Mouse (Mus musculus) limb, embryonic 12.5 days (tissue): ENCODE results near the gene Vmn1r79. TPM values are rescaled to one million over a fixed set of nuclear protein-coding genes. Genes with fewer than 3 reads are reported as not detected.
"Not testable (repeated sequence)": the region's sequence is repeated elsewhere in the genome, so short reads cannot be mapped to it uniquely, and the experiment has no call there.

ENCODE experiments used
- ATAC-seq: fragments of 200-750 bp; cut with Nextera tagmentation; 2 replicates; pipeline ENCODE4 v1.8.0; 2017; ENCODE audit warnings: low read depth, moderate TSS enrichment; ENCODE audit not compliant: insufficient number of reproducible peaks, insufficient read depth, low FRiP score, low TSS enrichment
- H3K27ac ChIP-seq: fragments of 300-500 bp; sonication (generic); 2 replicates; pipeline ENCODE4 v1.5.1; 2016; ENCODE audit warnings: mild to moderate bottlenecking, moderate library complexity
- H3K27me3 ChIP-seq: fragments of 300-500 bp; sonication (generic); 2 replicates; pipeline ENCODE4 v1.6.1; 2016; ENCODE audit warnings: mild to moderate bottlenecking, moderate library complexity
- H3K36me3 ChIP-seq: fragments of 300-500 bp; sonication (generic); 2 replicates; pipeline ENCODE4 v1.6.1; 2016; ENCODE audit warnings: mild to moderate bottlenecking, moderate library complexity
- H3K4me1 ChIP-seq: fragments of 300-500 bp; sonication (generic); replicated peaks from 2 replicates; pipeline ENCODE4 v1.6.1; 2016
- H3K4me2 ChIP-seq: fragments of 300-500 bp; sonication (generic); 2 replicates; pipeline ENCODE4 v1.6.1; 2016; ENCODE audit warnings: mild to moderate bottlenecking, moderate library complexity
- H3K4me3 ChIP-seq: fragments of 300-500 bp; sonication (generic); replicated peaks from 2 replicates; pipeline ENCODE4 v1.5.1; 2016; ENCODE audit warnings: mild to moderate bottlenecking
- H3K9ac ChIP-seq: fragments of 300-500 bp; sonication (generic); replicated peaks from 2 replicates; pipeline ENCODE4 v1.6.1; 2016; ENCODE audit warnings: mild to moderate bottlenecking, moderate library complexity
- H3K9me3 ChIP-seq: fragments of 300-500 bp; sonication (generic); 2 replicates; pipeline ENCODE4 v1.6.1; 2016; ENCODE audit warnings: mild to moderate bottlenecking, moderate library complexity
- WGBS: fragments of 180-500 bp; shearing (Covaris S2); methylation state at CpG from one replicate; pipeline ENCODE4 v1.1.7; 2016; 5-methylcytosine and 5-hydroxymethylcytosine counted together
- polyA plus RNA-seq: library from polyadenylated mRNA; unstranded; fragments of >200 nt; fragmentation: Nextera tagmentation; extraction: Ambion mirVana; gene quantifications from 2 replicates; pipeline ENCODE4 v1.2.1, GENCODE M21; 2016

Gene Vmn1r79
- polyA plus RNA-seq, result not detected in 2 replicates

DNA sequence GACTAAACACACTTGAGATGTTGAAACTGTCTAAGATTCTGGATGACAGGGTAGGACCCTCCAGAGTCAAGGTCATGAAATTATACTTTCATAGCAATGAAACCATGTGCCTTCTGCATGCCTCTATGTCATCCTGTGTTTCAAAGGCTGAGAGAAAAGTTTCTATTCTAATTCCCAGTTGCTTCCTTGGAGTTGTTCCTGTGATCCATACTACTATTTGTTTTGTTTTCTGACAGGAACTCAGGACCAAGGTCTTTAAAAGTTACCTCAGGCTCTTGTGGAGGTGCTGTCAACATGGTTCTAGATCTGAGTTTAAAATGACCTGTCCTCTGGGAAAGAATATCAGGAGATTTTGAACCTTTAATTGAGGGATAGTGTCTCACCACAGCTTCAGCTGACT is at the start of gene Vmn1r79:
Gene Vmn1r79, plus strand, starts transcription at position 301 of the 400 bp plus-strand sequence.
- not testable (repeated sequence) for H3K9me3 ChIP-seq, H3K27me3 ChIP-seq, H3K27ac ChIP-seq, ATAC-seq, H3K4me2 ChIP-seq, H3K4me3 ChIP-seq, H3K4me1 ChIP-seq, H3K9ac ChIP-seq, H3K36me3 ChIP-seq

DNA sequence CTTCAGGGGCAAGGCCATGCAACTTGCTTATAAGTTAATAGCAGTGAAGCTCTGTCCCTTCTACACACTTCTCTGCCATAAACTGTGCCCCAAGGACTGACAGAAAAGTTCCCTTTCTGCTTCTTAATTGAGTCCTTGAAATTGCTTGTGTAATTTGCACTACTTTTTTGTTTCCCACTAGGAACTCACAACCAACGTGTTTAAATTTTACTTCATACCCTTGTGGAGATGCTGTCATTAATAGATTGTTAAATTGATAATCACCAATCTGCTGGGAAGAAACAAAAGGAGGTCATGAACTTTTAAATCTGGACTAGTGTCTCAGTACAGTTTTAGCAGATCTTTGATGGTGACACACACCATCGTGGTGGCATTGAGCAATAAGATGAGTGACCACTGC is 21.1 kb upstream of the Vmn1r79 start, which contains the start of gene Vmn1r78:
Gene Vmn1r78, plus strand, starts transcription at position 301 of the 400 bp plus-strand sequence.
- Histone ChIP-seq H3K27me3 (no peaks in the 10 kb centered on the region), H3K4me2 (no peak within 1 kb of the TSS), H3K36me3 (no peaks in the 10 kb centered on the region), H3K4me3 (no peak within 1 kb of the TSS), H3K9ac (no peak within 1 kb of the TSS), H3K27ac (no peak within 1 kb of the TSS), H3K4me1 (no peaks in the 10 kb centered on the region), H3K9me3 (peaks cover 15% of the 10 kb centered on the region; the same call in 1 of the 2 replicates)
- ATAC-seq, result no peak
- WGBS, result 57% methylated on average over 2 of the region's 2 CpGs

DNA sequence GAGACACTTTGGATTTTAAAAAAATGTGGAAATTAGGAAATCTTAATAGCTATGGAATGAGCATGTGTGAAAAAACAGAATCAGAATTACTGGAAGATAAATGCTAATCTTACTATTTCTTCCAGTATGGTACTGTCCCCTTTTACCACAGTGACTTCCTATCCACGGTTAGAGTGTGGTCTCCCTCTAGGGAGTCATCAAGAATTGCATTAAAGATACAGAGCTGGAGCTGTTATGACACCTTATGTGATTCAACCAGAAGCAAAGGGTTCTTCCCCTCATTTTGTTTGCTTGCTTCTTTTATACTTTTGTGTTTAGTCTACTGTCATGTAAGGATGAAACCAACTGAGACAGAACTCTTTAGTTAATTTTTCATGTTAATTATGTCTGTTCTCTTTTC is 14.6 kb upstream of the Vmn1r79 start:
- not testable (repeated sequence) for ATAC-seq, H3K4me2 ChIP-seq, H3K4me3 ChIP-seq, H3K4me1 ChIP-seq, H3K36me3 ChIP-seq, H3K9me3 ChIP-seq, H3K27me3 ChIP-seq, H3K9ac ChIP-seq, H3K27ac ChIP-seq
- WGBS, result 44% methylated on average over 1 of the region's 1 CpGs

DNA sequence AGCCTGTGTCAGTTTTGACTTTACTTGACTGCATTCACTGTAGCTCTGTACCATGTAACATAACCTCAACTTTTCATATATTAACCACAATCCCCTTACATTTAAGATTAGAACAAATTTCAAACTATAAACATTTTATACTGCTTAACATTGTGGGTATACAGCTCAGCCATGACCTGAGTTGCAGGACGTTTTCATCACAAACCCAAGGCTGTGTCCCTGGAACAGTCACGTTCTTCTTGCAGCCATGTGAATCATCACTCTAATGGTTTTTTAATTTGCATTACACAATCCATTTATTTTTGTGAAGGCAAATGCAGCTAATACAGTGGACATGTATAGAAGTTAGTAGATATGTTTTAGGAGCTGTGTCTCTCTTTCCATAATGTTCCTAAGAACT is 1.8 kb downstream of the Vmn1r79 start:
- WGBS, result 57% methylated on average over 2 of the region's 2 CpGs
- not testable (repeated sequence) for H3K4me2 ChIP-seq

DNA sequence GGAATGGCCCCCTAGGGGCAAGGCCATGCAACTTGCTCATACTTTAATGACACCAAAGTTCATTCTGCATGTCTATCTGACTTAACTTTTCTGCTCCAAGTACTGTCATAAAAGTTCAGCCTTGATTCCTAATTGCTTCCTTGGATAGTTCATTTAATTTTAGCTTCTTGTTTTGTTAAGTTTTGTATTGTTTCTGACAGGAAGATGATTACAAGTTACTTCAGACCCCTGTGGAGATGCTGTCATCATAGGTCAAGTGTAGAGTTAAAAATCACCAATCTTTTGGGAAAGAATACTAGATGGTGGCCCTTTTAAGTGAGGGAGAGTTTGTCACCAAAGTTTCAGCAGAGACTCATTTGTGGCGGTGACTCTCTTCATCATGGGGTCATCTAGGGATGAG is 17.9 kb downstream of the Vmn1r79 start, which contains the start of gene Vmn1r80:
Gene Vmn1r80, plus strand, starts transcription at position 301 of the 400 bp plus-strand sequence.
- no peak within 1 kb of the TSS for H3K4me2 ChIP-seq
- no peak within 1 kb of the TSS for H3K4me3 ChIP-seq
- H3K4me1 ChIP-seq, result no peaks in the 10 kb centered on the region
- no peak within 1 kb of the TSS for H3K9ac ChIP-seq
- H3K36me3 ChIP-seq, result no peaks in the 10 kb centered on the region
- H3K27ac ChIP-seq, result no peak within 1 kb of the TSS
- no peaks in the 10 kb centered on the region for H3K27me3 ChIP-seq
- H3K9me3 ChIP-seq, result peaks cover 9% of the 10 kb centered on the region; the same call in 1 of the 2 replicates
- no peak for ATAC-seq
- 81% methylated on average over 1 of the region's 1 CpGs for WGBS

More for the DNA sequence above, 1.8 kb downstream of the Vmn1r79 start:
- not testable (repeated sequence) for H3K9ac ChIP-seq, ATAC-seq, H3K4me1 ChIP-seq, H3K36me3 ChIP-seq, H3K9me3 ChIP-seq, H3K27me3 ChIP-seq, H3K27ac ChIP-seq, H3K4me3 ChIP-seq

DNA sequence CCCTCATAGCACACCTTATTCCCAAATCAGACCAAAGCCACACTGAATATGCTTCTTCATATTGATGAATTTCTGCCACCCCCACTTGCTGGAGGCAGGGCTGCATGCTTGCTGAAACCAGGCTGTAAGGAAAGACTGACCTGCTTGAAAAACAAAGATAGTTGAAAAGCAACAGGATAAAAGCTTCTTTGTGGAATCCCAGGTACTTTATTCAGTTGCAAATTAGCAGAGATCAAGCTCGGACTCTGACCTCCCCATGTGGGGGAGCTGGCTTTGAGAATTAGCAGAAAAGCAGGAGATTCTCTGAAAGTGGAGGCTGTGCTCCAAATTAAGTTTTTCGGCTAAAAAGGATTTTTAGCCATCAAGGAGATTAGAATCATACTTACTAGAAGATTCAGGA is 33.1 kb downstream of the Vmn1r79 start:
- H3K4me2 ChIP-seq, result no peak overlapping the region
- H3K27me3 ChIP-seq, result no peaks in the 10 kb centered on the region
- ATAC-seq, result no peak
- no peak overlapping the region for H3K9ac ChIP-seq
- H3K4me3 ChIP-seq, result no peak overlapping the region
- H3K27ac ChIP-seq, result no peak overlapping the region
- H3K4me1 ChIP-seq, result no peaks in the 10 kb centered on the region
- H3K36me3 ChIP-seq, result no peaks in the 10 kb centered on the region
- peaks cover 20% of the 10 kb centered on the region; the same call in 1 of the 2 replicates for H3K9me3 ChIP-seq
- 76% methylated on average over 2 of the region's 2 CpGs for WGBS

Other genes with a start within 250 kb of the Vmn1r79 start
- gene Vmn1r76, start 233.1 kb upstream of the Vmn1r79 start, polyA plus RNA-seq, result not detected in 2 replicates
- not detected in 2 replicates for gene Vmn1r77, start 134.5 kb upstream of the Vmn1r79 start, polyA plus RNA-seq
- gene Vmn1r78, start 21.0 kb upstream of the Vmn1r79 start, polyA plus RNA-seq, result not detected in 2 replicates
- gene Vmn1r80, start 18.0 kb downstream of the Vmn1r79 start, polyA plus RNA-seq, result not detected in 2 replicates
- gene Vmn1r81, start 97.0 kb downstream of the Vmn1r79 start, polyA plus RNA-seq, result not detected in 2 replicates
- not detected in 2 replicates for gene Vmn1r82, start 129.2 kb downstream of the Vmn1r79 start, polyA plus RNA-seq
- gene Vmn1r83, start 158.2 kb downstream of the Vmn1r79 start, polyA plus RNA-seq, result 0.08 TPM in 1 of 2 replicates, not detected in the other
- not detected in 2 replicates for gene Vmn1r84, start 198.0 kb downstream of the Vmn1r79 start, polyA plus RNA-seq